Mouse (Mus musculus) embryonic facial prominence, embryonic 12.5 days (tissue): ENCODE results near the gene Izumo4. TPM values are rescaled to one million over a fixed set of nuclear protein-coding genes. Genes with fewer than 3 reads are reported as not detected.

Source experiments
- ATAC-seq: fragments of 200-750 bp; cut with Nextera tagmentation; 2 replicates; pipeline ENCODE4 v1.8.0; 2017; ENCODE audit not compliant: insufficient number of reproducible peaks, insufficient read depth, low FRiP score, low TSS enrichment
- H3K27ac ChIP-seq: fragments of 300-500 bp; sonication (generic); 2 replicates; pipeline ENCODE4 v1.5.1; 2016; ENCODE audit warnings: mild to moderate bottlenecking
- H3K27me3 ChIP-seq: fragments of 300-500 bp; sonication (generic); 2 replicates; pipeline ENCODE4 v1.6.1; 2016; ENCODE audit warnings: mild to moderate bottlenecking, moderate library complexity
- H3K36me3 ChIP-seq: fragments of 300-500 bp; sonication (generic); 2 replicates; pipeline ENCODE4 v1.6.1; 2016; ENCODE audit warnings: mild to moderate bottlenecking
- H3K4me1 ChIP-seq: fragments of 300-500 bp; sonication (generic); 2 replicates; pipeline ENCODE4 v1.6.1; 2016
- H3K4me2 ChIP-seq: fragments of 300-500 bp; sonication (generic); replicated peaks from 2 replicates; pipeline ENCODE4 v1.6.1; 2016; ENCODE audit warnings: mild to moderate bottlenecking, moderate library complexity
- H3K4me3 ChIP-seq: fragments of 300-500 bp; sonication (generic); 2 replicates; pipeline ENCODE4 v1.5.1; 2016; ENCODE audit warnings: mild to moderate bottlenecking
- H3K9ac ChIP-seq: fragments of 300-500 bp; sonication (generic); 2 replicates; pipeline ENCODE4 v1.6.1; 2016; ENCODE audit warnings: mild to moderate bottlenecking, moderate library complexity
- H3K9me3 ChIP-seq: fragments of 300-500 bp; sonication (generic); 2 replicates; pipeline ENCODE4 v1.6.1; 2016; ENCODE audit warnings: mild to moderate bottlenecking, moderate library complexity
- WGBS: fragments of 180-500 bp; shearing (Covaris S2); methylation state at CpG from one replicate; pipeline ENCODE4 v1.1.7; 2016; 5-methylcytosine and 5-hydroxymethylcytosine counted together
- polyA plus RNA-seq: library from polyadenylated mRNA; unstranded; fragments of >200 nt; fragmentation: Nextera tagmentation; extraction: Ambion mirVana; gene quantifications from 2 replicates; pipeline ENCODE4 v1.2.1, GENCODE M21; 2016

Izumo4 gene
- polyA plus RNA-seq, 1 experiment from 2014 or later = 23.6 TPM

DNA sequence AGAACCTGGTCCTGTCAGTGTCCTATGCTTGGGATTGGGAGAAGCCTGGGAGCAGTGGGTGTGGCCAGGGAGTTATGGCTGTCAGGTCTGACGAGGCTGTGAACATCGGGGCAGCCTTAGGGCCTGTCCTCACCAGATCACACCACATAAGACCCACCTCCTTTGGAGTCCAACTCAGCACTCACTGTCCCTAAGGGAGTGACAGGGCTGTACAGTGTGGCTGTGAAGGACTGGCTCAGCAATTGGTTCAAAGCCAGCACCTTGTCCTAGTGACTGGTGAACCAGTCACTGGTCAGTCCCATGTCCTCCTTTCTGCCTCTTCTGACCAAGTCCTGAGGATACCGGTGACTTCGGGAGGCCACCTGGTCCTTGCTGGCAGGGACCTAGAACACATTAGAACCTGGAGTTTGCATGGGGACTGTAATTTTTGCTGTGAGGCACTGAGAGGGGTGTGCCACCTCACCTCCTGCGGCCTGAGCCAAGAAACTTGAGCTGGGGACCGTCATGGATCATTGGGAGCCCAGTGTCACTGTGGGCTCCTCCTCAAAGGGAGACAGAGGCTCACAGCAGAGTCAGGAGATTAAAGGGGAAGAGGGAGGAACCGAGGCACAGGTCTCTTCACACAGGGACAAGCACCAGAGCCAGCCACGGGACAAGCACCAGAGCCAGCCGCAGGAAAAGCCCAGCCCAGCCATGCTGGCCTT, 22.3 kb upstream of the Izumo4 start:
- H3K27me3 ChIP-seq = no peaks in the 10 kb centered on the region
- H3K27ac ChIP-seq = peak overlapping the region; percentile 36; the same call in 1 of the 2 replicates
- no peak for ATAC-seq
- peaks cover 7% of the 10 kb centered on the region for H3K36me3 ChIP-seq
- no peaks in the 10 kb centered on the region for H3K9me3 ChIP-seq
- WGBS = 59% methylated on average over 9 of the region's 9 CpGs
- no peak overlapping the region for H3K4me3 ChIP-seq
- no peak overlapping the region for H3K9ac ChIP-seq
- H3K4me2 ChIP-seq = no peak overlapping the region
- H3K4me1 ChIP-seq = peaks cover 26% of the 10 kb centered on the region

DNA sequence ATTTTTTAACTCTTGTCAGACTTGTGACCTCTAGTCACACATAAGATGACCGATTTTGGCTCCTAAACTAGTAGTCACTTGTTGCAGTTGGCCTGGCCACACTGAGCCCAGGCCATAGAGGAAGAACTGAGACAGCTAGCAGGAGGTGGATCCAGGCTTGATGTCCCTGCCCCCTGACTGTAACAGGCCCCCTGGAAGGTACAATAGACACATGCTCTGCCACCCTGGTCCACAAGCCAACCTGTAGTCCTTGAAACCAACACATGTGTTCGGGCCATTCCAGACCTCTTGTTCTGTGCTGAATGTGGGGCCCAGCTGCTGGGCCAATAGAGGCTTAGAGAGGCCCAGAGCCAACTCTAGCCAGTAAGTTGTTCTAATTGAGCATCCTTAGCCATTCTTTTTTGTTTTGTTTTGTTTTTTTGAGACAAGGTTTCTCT, 21.7 kb upstream of the Izumo4 start:
- Histone ChIP-seq H3K4me3 (no peak overlapping the region), H3K9ac (no peak overlapping the region), H3K4me2 (no peak overlapping the region), H3K36me3 (peaks cover 12% of the 10 kb centered on the region), H3K27me3 (no peaks in the 10 kb centered on the region), H3K4me1 (peaks cover 21% of the 10 kb centered on the region), H3K9me3 (no peaks in the 10 kb centered on the region), H3K27ac (no peak overlapping the region)
- 76% methylated on average over 2 of the region's 2 CpGs for WGBS
- no peak for ATAC-seq

DNA sequence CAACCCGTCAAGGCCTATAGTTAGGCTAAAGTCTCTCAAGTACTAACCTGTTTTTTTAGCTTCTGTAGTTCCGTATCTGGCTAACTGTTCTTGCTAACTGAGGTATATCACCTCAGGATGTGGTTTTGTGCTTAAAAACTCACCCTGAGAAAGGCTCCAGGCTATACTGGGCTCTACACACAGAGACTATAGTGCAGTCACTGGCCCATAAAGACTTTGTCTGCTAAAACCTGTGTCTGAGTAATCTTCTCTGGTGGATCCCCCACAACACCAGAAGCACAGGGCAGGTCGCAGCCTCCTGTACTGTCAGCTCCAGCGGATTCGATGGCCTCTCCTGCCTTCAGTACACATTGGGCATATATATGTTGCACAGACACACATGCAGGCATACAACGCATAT, 20.0 kb upstream of the Izumo4 start:
- no peak overlapping the region for H3K9ac ChIP-seq
- H3K27ac ChIP-seq = no peak overlapping the region
- peaks cover 20% of the 10 kb centered on the region for H3K4me1 ChIP-seq
- peaks cover 30% of the 10 kb centered on the region for H3K36me3 ChIP-seq
- H3K9me3 ChIP-seq = no peaks in the 10 kb centered on the region
- no peak overlapping the region for H3K4me2 ChIP-seq
- WGBS = 92% methylated on average over 6 of the region's 6 CpGs
- no peaks in the 10 kb centered on the region for H3K27me3 ChIP-seq
- no peak overlapping the region for H3K4me3 ChIP-seq
- no peak for ATAC-seq

DNA sequence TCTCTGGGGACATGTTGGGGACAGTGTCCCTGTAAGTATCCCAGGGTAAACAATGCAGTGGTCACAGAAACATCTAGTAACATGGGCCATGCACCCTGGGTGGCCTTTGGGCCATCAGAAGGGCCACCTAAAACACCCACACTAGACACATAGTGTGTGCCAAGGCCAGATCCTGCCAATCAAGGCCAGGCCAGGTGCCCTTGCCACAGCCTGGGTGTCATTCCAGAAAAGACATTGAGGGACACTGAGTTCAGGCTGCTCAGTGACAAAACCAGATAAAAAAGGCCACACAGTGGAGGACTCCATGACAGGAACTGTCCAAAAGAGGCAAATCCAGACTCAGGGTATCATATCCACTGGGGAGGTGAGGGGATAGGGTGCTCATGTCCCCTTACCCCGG, 18.3 kb upstream of the Izumo4 start:
- no peak for ATAC-seq
- Histone ChIP-seq H3K9ac (no peak overlapping the region), H3K36me3 (peaks cover 45% of the 10 kb centered on the region), H3K9me3 (no peaks in the 10 kb centered on the region), H3K4me2 (no peak overlapping the region), H3K4me1 (peaks cover 3% of the 10 kb centered on the region), H3K27ac (no peak overlapping the region), H3K4me3 (no peak overlapping the region), H3K27me3 (no peaks in the 10 kb centered on the region)
- WGBS = 92% methylated on average over 1 of the region's 1 CpGs

DNA sequence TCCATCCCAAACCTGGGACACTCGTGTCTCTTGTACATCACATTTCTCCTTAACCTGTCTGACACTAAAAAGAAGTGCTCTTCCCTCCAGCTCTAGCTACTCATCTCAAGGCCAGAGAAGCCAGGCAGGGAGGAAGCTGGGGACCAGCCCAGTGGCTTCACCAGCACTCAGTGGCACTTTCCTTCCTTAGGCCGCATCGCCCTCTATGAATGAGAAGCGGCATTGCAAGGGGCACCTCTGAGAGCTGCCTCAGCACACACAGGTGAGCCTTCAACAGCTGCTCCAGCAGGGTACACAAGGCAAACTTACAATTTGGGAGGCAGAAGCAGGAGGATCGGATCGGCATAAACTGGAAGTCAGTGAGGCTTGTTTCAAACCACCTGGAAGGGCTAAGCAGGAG, 17.8 kb upstream of the Izumo4 start:
- Histone ChIP-seq H3K4me2 (no peak overlapping the region), H3K36me3 (peaks cover 48% of the 10 kb centered on the region), H3K27ac (no peak overlapping the region), H3K9ac (no peak overlapping the region), H3K27me3 (no peaks in the 10 kb centered on the region), H3K9me3 (no peaks in the 10 kb centered on the region), H3K4me1 (no peaks in the 10 kb centered on the region), H3K4me3 (no peak overlapping the region)
- WGBS = 56% methylated on average over 6 of the region's 6 CpGs
- ATAC-seq = no peak

DNA sequence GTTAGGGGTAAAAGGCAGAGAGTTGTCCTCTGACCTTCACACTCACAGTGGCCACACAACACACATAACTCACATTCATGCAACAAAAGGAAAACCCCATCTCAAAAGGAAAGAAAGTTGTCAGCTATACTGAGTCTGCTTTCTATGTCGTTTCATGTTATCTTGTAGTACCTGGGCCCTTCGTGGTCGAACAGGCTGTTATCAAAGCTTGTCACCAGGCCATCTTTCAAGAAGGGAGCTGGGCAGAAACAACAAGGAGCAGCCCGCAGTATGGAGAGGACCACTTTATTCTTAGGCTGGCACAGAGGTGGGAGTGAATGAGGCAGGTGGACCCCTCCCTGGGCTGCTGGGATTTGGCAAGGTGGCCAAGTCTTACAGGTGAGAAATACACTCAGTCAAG, 17.0 kb upstream of the Izumo4 start:
- Histone ChIP-seq H3K27me3 (no peaks in the 10 kb centered on the region), H3K27ac (no peak overlapping the region), H3K36me3 (peaks cover 56% of the 10 kb centered on the region), H3K9ac (no peak overlapping the region), H3K4me3 (no peak overlapping the region), H3K4me2 (no peak overlapping the region), H3K9me3 (no peaks in the 10 kb centered on the region), H3K4me1 (no peaks in the 10 kb centered on the region)
- 90% methylated on average over 4 of the region's 4 CpGs for WGBS
- ATAC-seq = no peak

DNA sequence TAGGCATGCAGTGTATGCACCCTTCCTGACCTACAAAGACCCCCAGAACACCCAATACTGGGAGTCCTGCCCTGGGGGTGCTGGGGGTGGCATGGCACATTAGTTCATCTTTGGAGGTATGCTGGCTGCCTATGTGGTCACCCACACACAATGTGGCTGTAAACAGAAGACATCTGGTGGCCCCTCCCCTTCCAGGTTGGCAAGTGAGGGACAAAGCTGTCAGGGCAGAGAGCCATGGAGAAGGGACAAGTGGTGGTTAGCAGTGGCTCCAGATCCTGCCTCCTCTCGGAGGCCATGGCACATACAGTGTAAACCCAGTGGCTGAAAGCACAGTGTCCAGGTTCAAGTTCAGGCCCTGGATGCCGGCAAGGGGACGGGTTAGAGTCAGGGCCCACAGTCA, 15.4 kb upstream of the Izumo4 start:
- ATAC-seq = no peak
- 97% methylated on average over 3 of the region's 3 CpGs for WGBS
- H3K9ac ChIP-seq = no peak overlapping the region
- no peaks in the 10 kb centered on the region for H3K4me1 ChIP-seq
- no peaks in the 10 kb centered on the region for H3K9me3 ChIP-seq
- peaks cover 70% of the 10 kb centered on the region for H3K36me3 ChIP-seq
- H3K4me2 ChIP-seq = no peak overlapping the region
- H3K27me3 ChIP-seq = no peaks in the 10 kb centered on the region
- no peak overlapping the region for H3K27ac ChIP-seq
- no peak overlapping the region for H3K4me3 ChIP-seq

DNA sequence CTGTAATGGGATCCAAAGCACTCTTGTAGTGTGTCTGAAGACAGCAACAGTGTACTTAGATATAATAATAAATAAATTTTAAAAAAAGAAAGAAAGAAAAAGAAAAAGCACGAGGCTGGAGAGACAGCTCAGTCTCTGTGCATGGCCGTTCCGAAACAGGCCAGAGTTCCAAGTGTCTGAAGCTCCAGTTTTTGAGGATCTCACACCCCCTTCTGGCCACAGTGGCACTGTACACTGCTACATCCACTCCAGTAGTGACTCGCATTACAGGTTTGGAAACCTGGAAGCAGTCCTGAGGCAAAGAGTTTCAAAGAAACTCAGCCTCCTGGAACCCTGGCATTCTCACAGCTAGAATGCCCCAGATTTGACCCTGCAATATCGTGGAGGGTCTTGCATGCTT, 14.1 kb upstream of the Izumo4 start:
- Histone ChIP-seq H3K27ac (no peak overlapping the region), H3K36me3 (peaks cover 73% of the 10 kb centered on the region), H3K9me3 (no peaks in the 10 kb centered on the region), H3K4me3 (no peak overlapping the region), H3K27me3 (no peaks in the 10 kb centered on the region), H3K4me1 (no peaks in the 10 kb centered on the region), H3K4me2 (no peak overlapping the region), H3K9ac (no peak overlapping the region)
- no peak for ATAC-seq
- 35% methylated on average over 5 of the region's 5 CpGs for WGBS

DNA sequence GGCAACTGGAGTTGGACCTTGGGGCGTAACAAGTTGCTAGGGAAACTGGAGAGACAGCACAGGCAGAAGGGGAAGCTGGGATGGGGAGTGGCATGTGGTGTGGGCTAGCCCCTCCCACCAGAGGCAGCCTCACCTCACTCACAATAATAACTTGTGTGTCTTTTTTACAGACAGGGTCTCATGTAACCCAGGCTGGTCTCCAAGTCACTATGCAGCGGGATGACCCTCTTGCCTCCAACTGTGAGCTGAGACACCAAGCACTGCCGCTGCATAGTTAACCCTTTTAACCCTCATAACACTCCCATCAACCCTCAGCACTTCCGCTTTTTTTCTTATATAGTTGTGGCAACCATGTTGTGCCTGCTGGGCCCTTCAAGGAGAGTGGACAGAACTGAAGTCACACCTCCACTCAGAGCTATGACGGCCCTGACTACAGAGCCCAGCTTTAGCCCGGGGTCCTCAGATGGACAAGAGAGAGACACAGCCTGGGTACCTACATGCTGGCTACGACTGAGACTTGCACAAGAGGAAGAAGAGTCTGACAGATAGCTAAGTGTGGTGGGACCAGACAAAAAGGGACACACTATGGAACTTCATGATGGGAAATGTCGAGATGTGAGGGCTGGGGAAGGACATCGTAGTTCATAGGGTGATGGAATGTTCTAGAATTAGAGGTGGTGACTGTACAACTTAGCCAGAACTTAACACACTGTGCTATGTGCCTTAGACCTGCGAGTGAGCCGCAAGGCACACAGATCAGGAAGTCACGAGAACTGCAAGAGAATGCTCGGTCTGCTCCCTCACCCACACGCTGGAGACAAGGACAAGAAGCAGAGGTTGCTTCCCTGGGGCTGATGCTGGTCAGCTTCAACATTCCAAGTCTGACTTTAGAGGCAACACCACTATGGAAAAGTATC, 9.5 kb upstream of the Izumo4 start:
- H3K4me1 ChIP-seq = no peaks in the 10 kb centered on the region
- peaks cover 53% of the 10 kb centered on the region for H3K36me3 ChIP-seq
- no peak overlapping the region for H3K4me3 ChIP-seq
- H3K27ac ChIP-seq = no peak overlapping the region
- no peaks in the 10 kb centered on the region for H3K9me3 ChIP-seq
- H3K4me2 ChIP-seq = no peak overlapping the region
- H3K9ac ChIP-seq = no peak overlapping the region
- 78% methylated on average over 14 of the region's 14 CpGs for WGBS
- no peaks in the 10 kb centered on the region for H3K27me3 ChIP-seq
- ATAC-seq = no peak

DNA sequence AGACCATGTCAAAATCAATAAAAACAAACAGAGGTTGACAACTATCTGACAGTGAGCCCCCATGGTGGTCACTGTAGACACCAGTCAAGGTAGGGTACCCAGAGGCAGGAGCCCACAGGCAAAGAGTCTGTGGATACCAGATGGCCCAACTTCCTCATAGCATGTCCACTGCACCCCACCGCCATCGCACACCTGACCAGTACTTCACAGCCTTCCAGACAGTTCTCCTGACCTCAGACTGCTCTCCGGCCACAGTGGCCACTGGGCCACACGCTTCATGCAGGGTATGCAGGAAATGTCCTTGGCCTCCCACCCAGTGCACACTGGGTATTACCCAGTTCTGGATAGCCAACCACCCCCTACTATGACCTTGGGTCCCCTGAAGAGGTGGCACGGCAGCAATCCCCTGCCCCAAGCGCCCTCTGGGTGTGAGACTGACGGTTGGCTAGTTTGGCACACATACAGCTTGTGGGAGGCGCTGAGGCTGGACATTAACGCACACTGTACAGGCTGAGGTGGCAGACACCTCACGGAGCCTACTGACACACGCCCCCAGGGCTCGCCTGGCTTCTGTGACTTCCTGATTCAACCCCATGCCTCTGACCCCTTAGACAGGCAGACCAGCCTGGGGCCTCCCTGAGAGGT, 8.5 kb upstream of the Izumo4 start:
- whole genome bisulfite sequencing = 83% methylated on average over 12 of the region's 12 CpGs
- Histone ChIP-seq H3K36me3 (peaks cover 43% of the 10 kb centered on the region), H3K4me3 (no peak overlapping the region), H3K4me1 (no peaks in the 10 kb centered on the region), H3K9ac (no peak overlapping the region), H3K27ac (no peak overlapping the region), H3K4me2 (no peak overlapping the region), H3K9me3 (no peaks in the 10 kb centered on the region), H3K27me3 (no peaks in the 10 kb centered on the region)
- ATAC-seq = no peak

DNA sequence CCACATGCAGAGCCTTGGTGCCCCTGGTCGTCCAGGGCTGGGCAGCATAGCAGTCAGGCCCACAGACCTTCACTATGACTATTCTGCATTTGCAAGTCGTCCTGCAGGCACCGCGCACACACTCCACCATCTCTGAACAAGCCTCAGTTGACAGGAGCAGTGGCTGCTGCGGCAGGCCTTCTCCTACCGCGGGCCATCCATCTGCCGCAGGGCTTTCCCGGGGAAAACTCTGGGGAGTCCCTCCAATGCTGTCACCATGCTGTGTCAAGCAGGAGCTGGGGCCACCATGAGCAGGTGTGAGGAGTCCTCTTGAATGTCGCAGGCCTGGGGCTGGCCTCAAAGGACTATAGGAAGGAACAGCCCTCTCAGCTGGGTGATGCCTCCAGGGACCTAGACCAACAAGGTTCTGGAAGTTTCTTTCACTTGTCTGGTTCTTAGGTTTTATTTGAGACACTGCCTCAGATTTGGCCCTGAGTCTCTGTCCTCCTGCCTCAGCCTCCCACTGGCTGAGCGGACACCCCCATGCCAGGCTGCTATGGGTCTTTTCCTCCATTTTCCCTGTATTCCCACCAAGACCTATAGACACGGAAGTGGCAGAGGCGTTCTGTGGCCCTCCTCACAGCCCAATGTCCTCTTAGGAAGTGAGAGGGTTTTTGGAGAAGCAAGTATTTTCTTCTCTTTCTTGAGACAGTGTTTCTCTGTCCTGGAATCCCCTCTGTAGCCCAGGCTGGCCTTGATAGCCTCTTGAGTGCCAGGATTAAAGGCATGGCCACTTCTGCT, 7.6 kb upstream of the Izumo4 start:
- H3K4me1 ChIP-seq = no peaks in the 10 kb centered on the region
- no peak overlapping the region for H3K9ac ChIP-seq
- no peak overlapping the region for H3K4me2 ChIP-seq
- no peak for ATAC-seq
- 89% methylated on average over 13 of the region's 13 CpGs for WGBS
- H3K4me3 ChIP-seq = no peak overlapping the region
- peaks cover 41% of the 10 kb centered on the region for H3K36me3 ChIP-seq
- H3K27me3 ChIP-seq = no peaks in the 10 kb centered on the region
- no peaks in the 10 kb centered on the region for H3K9me3 ChIP-seq
- H3K27ac ChIP-seq = no peak overlapping the region
